Mouse (Mus musculus): Measurements from ENCODE around the gene Lyve1. TPM values are rescaled to one million over a fixed set of nuclear protein-coding genes. Genes with fewer than 3 reads are reported as not detected.

Lyve1 gene
- total and polyA plus RNA-seq, 3 experiments, result not detected

DNA sequence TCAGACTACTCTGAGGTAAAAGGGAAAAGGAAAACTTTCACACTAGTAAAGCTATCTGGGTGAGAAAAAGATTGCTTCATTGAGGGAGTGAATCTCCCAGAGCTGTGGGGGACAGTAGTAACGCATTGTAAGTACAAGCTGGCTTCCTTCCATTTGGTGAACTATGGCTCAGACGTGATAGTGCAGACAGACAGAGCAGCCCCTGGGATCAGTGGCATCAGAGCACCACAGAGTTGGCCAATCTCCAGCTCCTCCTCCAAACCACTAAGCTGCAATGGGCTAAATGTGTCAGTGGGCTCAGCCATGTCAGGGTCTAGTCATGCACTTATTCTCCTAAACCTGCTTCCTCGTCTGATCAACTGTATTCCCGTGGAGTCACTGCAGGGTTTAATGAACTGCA is 39.4 kb downstream of the Lyve1 start (continued):
- TF ChIP-seq USF2 (IDR thresholded peaks at IDR 0.05; ENCODE audit: borderline replicate concordance in 1 of 2, insufficient read depth in 1 of 2, low read depth in 1 of 2, low read length in 2 of 2) (no peak), TCF12 (IDR thresholded peaks at IDR 0.05; ENCODE audit: low read depth, low read length) (peak; percentile 80), MAX (IDR thresholded peaks at IDR 0.05; ENCODE audit: low read length) (peak; percentile 17; the same call in 1 of the 2 replicates), SIN3A (IDR thresholded peaks at IDR 0.05; ENCODE audit: low read length) (peak; percentile 47; the same call in 1 of the 2 replicates), ZMIZ1 (IDR thresholded peaks at IDR 0.05; ENCODE audit: low read depth, low read length) (no peak), RCOR1 (IDR thresholded peaks at IDR 0.05; ENCODE audit: low read depth, low read length) (peak; percentile 46; the same call in 1 of the 2 replicates), TBP (IDR thresholded peaks at IDR 0.05; ENCODE audit: low read depth, low read length) (no peak), NELFE (IDR thresholded peaks at IDR 0.05; ENCODE audit: low read depth, low read length) (no peak), ZC3H11A (IDR thresholded peaks at IDR 0.05; ENCODE audit: low read depth, low read length) (no peak), SMC3 (IDR thresholded peaks at IDR 0.05; ENCODE audit: low read depth, low read length) (no peak), HCFC1 (IDR thresholded peaks at IDR 0.05; ENCODE audit: low read depth, low read length) (no peak), POLR2A (IDR thresholded peaks at IDR 0.05; ENCODE audit: control insufficient read depth in 1 of 2, insufficient read depth in 1 of 2, low read depth in 1 of 2, low read length in 2 of 2, poor library complexity in 1 of 2) (no peak), GATA1 (IDR thresholded peaks at IDR 0.05; ENCODE audit: low read depth, low read length) (peak; percentile 54), USF1 (IDR thresholded peaks at IDR 0.05; ENCODE audit: low read depth, low read length) (no peak), EP300 (IDR thresholded peaks at IDR 0.05; ENCODE audit: low read depth in 1 of 2, low read length in 2 of 2) (peak; percentile 69 to 82), GABPA (IDR thresholded peaks at IDR 0.05; ENCODE audit: low read depth, low read length) (no peak), POLR2AphosphoS5 (IDR thresholded peaks at IDR 0.05; ENCODE audit: borderline replicate concordance, low read depth, low read length) (no peak), KAT2A (conservative IDR thresholded peaks at IDR 0.05; ENCODE audit: low read depth, low read length) (no peak), BHLHE40 (IDR thresholded peaks at IDR 0.05; ENCODE audit: borderline replicate concordance, low read depth, low read length) (no peak), ZKSCAN1 (IDR thresholded peaks at IDR 0.05; ENCODE audit: low read depth, low read length) (no peak), ELF1 (IDR thresholded peaks at IDR 0.05; ENCODE audit: low read depth, low read length) (no peak), MAZ (IDR thresholded peaks at IDR 0.05; ENCODE audit: low read depth, low read length) (no peak)

GRCm38 (mm10) chr7:110823076-110823475 is 40.0 kb downstream of the Lyve1 start:
- Histone ChIP-seq H3K79me2 (ENCODE audit: control insufficient read depth, insufficient read depth, low read length, poor library complexity) (no peaks in the 10 kb centered on the region), H3K27me3 (ENCODE audit: control insufficient read depth in 1 of 2, insufficient read depth in 2 of 2, low read length in 2 of 2) (no peaks in the 10 kb centered on the region), H3K4me3 (ENCODE audit: control insufficient read depth in 1 of 2, insufficient read depth in 1 of 2, low read depth in 2 of 2, low read length in 2 of 2) (no peak overlapping the region), H3K36me3 (ENCODE audit: control insufficient read depth in 1 of 2, insufficient read depth in 2 of 2, low read length in 2 of 2) (peaks cover 8 to 28% of the 10 kb centered on the region in 2 experiments), H3K9ac (ENCODE audit: control insufficient read depth, low read depth, low read length, poor library complexity, severe bottlenecking) (no peak overlapping the region), H3K4me1 (ENCODE audit: control insufficient read depth in 1 of 2, insufficient read depth in 2 of 2, low read length in 2 of 2) (peaks cover 21 to 28% of the 10 kb centered on the region in 2 experiments), H3K9me3 (replicated peaks; ENCODE audit: insufficient read depth, low read length) (no peaks in the 10 kb centered on the region), H3K27ac (ENCODE audit: control insufficient read depth, low read depth, low read length) (peak overlapping the region; percentile 33; the same call in 1 of the 2 replicates)
- TF ChIP-seq MYC (IDR thresholded peaks at IDR 0.05; ENCODE audit: low read depth, low read length) (no peak), KAT2A (conservative IDR thresholded peaks at IDR 0.05; ENCODE audit: low read depth, low read length) (no peak), BHLHE40 (IDR thresholded peaks at IDR 0.05; ENCODE audit: borderline replicate concordance, low read depth, low read length) (no peak), ZC3H11A (IDR thresholded peaks at IDR 0.05; ENCODE audit: low read depth, low read length) (no peak), RAD21 (IDR thresholded peaks at IDR 0.05; ENCODE audit: low read depth, low read length) (no peak), ELF1 (IDR thresholded peaks at IDR 0.05; ENCODE audit: low read depth, low read length) (no peak), MAZ (IDR thresholded peaks at IDR 0.05; ENCODE audit: low read depth, low read length) (no peak), JUND (IDR thresholded peaks at IDR 0.05; ENCODE audit: low read depth, low read length) (no peak), ETS1 (IDR thresholded peaks at IDR 0.05; ENCODE audit: low read depth, low read length) (no peak), MEF2A (IDR thresholded peaks at IDR 0.05; ENCODE audit: extremely low read depth, insufficient replicate concordance, low read depth, low read length, poor library complexity, severe bottlenecking) (no peak), GATA1 (IDR thresholded peaks at IDR 0.05; ENCODE audit: low read depth, low read length) (no peak), HCFC1 (IDR thresholded peaks at IDR 0.05; ENCODE audit: low read depth, low read length) (no peak)
- no peak for DNase-seq (ENCODE audit: low read depth, low spot score)

All from MEL (cell line).